Mouse (Mus musculus) stomach, postnatal 0 days (tissue): ENCODE results near the gene Sumo1.

Experiments
- CTCF ChIP-seq: IDR thresholded peaks from 2 replicates; pipeline ENCODE4 v1.5.1; 2016; ENCODE audit warnings: antibody characterized with exemption, low read depth, mild to moderate bottlenecking, moderate library complexity
- EP300 ChIP-seq: optimal IDR thresholded peaks from 2 replicates; pipeline ENCODE3; 2016; ENCODE audit warnings: antibody characterized with exemption

GRCm38 (mm10) chr1:59619201-59619600 lies 51.4 kb downstream of the Sumo1 start:
- no peak for TF ChIP-seq CTCF
- no peak for TF ChIP-seq EP300
